Mouse (Mus musculus) CH12.LX (cell line): ENCODE results near the gene Prss35. TPM values are rescaled to one million over a fixed set of nuclear protein-coding genes. Genes with fewer than 3 reads are reported as not detected.

Experiments
- DNase-seq: peaks from one replicate; pipeline ENCODE4 v3.0.0-alpha.2; 2013; ENCODE audit errors: extremely low read depth
- H3K27ac ChIP-seq: 2 replicates; pipeline ENCODE4 v1.5.1; 2012; ENCODE audit warnings: low read depth, mild to moderate bottlenecking, control low read depth, moderate library complexity; ENCODE audit not compliant: insufficient read depth
- H3K27me3 ChIP-seq: replicated peaks from 2 replicates; pipeline ENCODE3; 2012; ENCODE audit warnings: inconsistent platforms
- H3K36me3 ChIP-seq, 2 experiments: replicated peaks in 1 of 2; 2 replicates each; pipeline versions ENCODE3 to v1.6.1; 2012; ENCODE audit warnings: inconsistent platforms in 1 of 2, low read length in 1 of 2, mild to moderate bottlenecking in 1 of 2, mixed read lengths in 1 of 2, moderate library complexity in 1 of 2; ENCODE audit not compliant: control insufficient read depth in 1 of 2, insufficient read depth in 1 of 2
- H3K4me1 ChIP-seq, 2 experiments: 2 replicates each; pipeline ENCODE4 v1.6.1; 2012; ENCODE audit warnings: inconsistent platforms in 1 of 2, moderate library complexity in 1 of 2; ENCODE audit not compliant: insufficient read depth in 2 of 2, control insufficient read depth in 1 of 2
- H3K4me2 ChIP-seq: 2 replicates; pipeline ENCODE4 v1.6.1; 2012; ENCODE audit warnings: low read depth, mild to moderate bottlenecking, control low read depth; ENCODE audit not compliant: poor library complexity, insufficient read depth, severe bottlenecking
- H3K4me3 ChIP-seq, 3 experiments: fragments of 150-350 bp in 1 of 3; sonication (generic) in 1 of 3; replicated peaks in 1 of 3; 2 replicates each; pipeline versions ENCODE3 to v1.5.1; 2011 to 2012; ENCODE audit warnings: low read depth in 2 of 3, low read length in 2 of 3, mild to moderate bottlenecking in 2 of 3, moderate library complexity in 2 of 3, control low read depth in 1 of 3, improper control_type of control experiment in 1 of 3, inconsistent platforms in 1 of 3, mixed read lengths in 1 of 3; ENCODE audit not compliant: poor library complexity in 1 of 3
- H3K79me2 ChIP-seq: replicated peaks from 2 replicates; pipeline ENCODE4 v1.6.1; 2012; ENCODE audit warnings: mild to moderate bottlenecking, moderate library complexity; ENCODE audit not compliant: control insufficient read depth, poor library complexity, insufficient read depth, severe bottlenecking; ENCODE audit errors: extremely low read depth
- H3K9ac ChIP-seq: 2 replicates; pipeline ENCODE4 v1.6.1; 2012; ENCODE audit warnings: low read depth, mild to moderate bottlenecking, control low read depth, moderate library complexity; ENCODE audit not compliant: insufficient read depth
- H3K9me3 ChIP-seq: replicated peaks from 2 replicates; pipeline ENCODE3; 2012; ENCODE audit warnings: low read length, inconsistent platforms, mixed read lengths
- CTCF ChIP-seq, 2 experiments: IDR thresholded peaks in 1 of 2; conservative IDR thresholded peaks in 1 of 2; 2 replicates each; pipeline ENCODE4 v1.5.1; 2011 to 2012; ENCODE audit warnings: low read depth in 2 of 2, low read length in 2 of 2, improper control_type of control experiment in 1 of 2, inconsistent platforms in 1 of 2, mild to moderate bottlenecking in 1 of 2, moderate library complexity in 1 of 2
- E2F4 ChIP-seq: IDR thresholded peaks from 2 replicates; pipeline ENCODE4 v1.6.1; 2011; ENCODE audit warnings: low read depth, low read length, improper control_type of control experiment; ENCODE audit not compliant: insufficient replicate concordance
- ELF1 ChIP-seq: IDR thresholded peaks from 2 replicates; pipeline ENCODE4 v1.6.1; 2014; ENCODE audit warnings: low read depth, mild to moderate bottlenecking, inconsistent platforms, low read length, improper control_type of control experiment
- EP300 ChIP-seq: IDR thresholded peaks from 2 replicates; pipeline ENCODE4 v1.6.1; 2011; ENCODE audit warnings: low read length, improper control_type of control experiment
- ETS1 ChIP-seq: conservative IDR thresholded peaks from 2 replicates; pipeline ENCODE4 v1.6.1; 2012; ENCODE audit warnings: low read depth, mild to moderate bottlenecking, inconsistent platforms, low read length, improper control_type of control experiment, moderate library complexity
- IRF4 ChIP-seq: IDR thresholded peaks from 2 replicates; pipeline ENCODE4 v1.6.1; 2014; ENCODE audit warnings: low read depth, mild to moderate bottlenecking, inconsistent platforms, low read length, improper control_type of control experiment
- JUN ChIP-seq: IDR thresholded peaks from 2 replicates; pipeline ENCODE4 v1.6.1; 2011; ENCODE audit warnings: low read depth, mild to moderate bottlenecking, low read length, improper control_type of control experiment, moderate library complexity; ENCODE audit not compliant: insufficient read depth
- KAT2A ChIP-seq: IDR thresholded peaks from 2 replicates; pipeline ENCODE4 v1.6.1; 2012; ENCODE audit warnings: low read length, improper control_type of control experiment, inconsistent platforms; ENCODE audit not compliant: insufficient replicate concordance
- MAX ChIP-seq: IDR thresholded peaks from 2 replicates; pipeline ENCODE4 v1.6.1; 2011; ENCODE audit warnings: low read length, improper control_type of control experiment
- MEF2A ChIP-seq: IDR thresholded peaks from 2 replicates; pipeline ENCODE4 v1.6.1; 2014; ENCODE audit warnings: low read depth, mild to moderate bottlenecking, inconsistent platforms, low read length, improper control_type of control experiment, borderline replicate concordance
- MXI1 ChIP-seq: IDR thresholded peaks from 2 replicates; pipeline ENCODE4 v1.6.1; 2011; ENCODE audit warnings: mild to moderate bottlenecking, low read depth, low read length, improper control_type of control experiment
- MYC ChIP-seq: IDR thresholded peaks from 2 replicates; pipeline ENCODE4 v1.6.1; 2011; ENCODE audit warnings: low read depth, mild to moderate bottlenecking, improper control_type of control experiment, low read length
- PAX5 ChIP-seq: IDR thresholded peaks from 2 replicates; pipeline ENCODE4 v1.6.1; 2012; ENCODE audit warnings: low read length, inconsistent platforms, mixed read lengths
- POLR2A ChIP-seq: IDR thresholded peaks from 2 replicates; pipeline ENCODE4 v1.6.1; 2011; ENCODE audit warnings: low read depth, mild to moderate bottlenecking, improper control_type of control experiment, low read length
- SIN3A ChIP-seq: IDR thresholded peaks from 2 replicates; pipeline ENCODE4 v1.6.1; 2012; ENCODE audit warnings: low read length, improper control_type of control experiment, inconsistent platforms
- TBP ChIP-seq: conservative IDR thresholded peaks from 2 replicates; pipeline ENCODE4 v1.6.1; 2011; ENCODE audit warnings: low read depth, low read length, improper control_type of control experiment
- UBTF ChIP-seq: IDR thresholded peaks from 2 replicates; pipeline ENCODE4 v1.6.1; 2012; ENCODE audit warnings: low read depth, mild to moderate bottlenecking, inconsistent platforms, low read length, improper control_type of control experiment, moderate library complexity
- USF2 ChIP-seq: conservative IDR thresholded peaks from 2 replicates; pipeline ENCODE4 v1.6.1; 2011; ENCODE audit warnings: low read depth, low read length, improper control_type of control experiment
- ZKSCAN1 ChIP-seq: IDR thresholded peaks from 2 replicates; pipeline ENCODE4 v1.6.1; 2012; ENCODE audit warnings: low read depth, inconsistent platforms, low read length, improper control_type of control experiment, borderline replicate concordance
- ZMIZ1 ChIP-seq: IDR thresholded peaks from 2 replicates; pipeline ENCODE4 v1.6.1; 2012; ENCODE audit warnings: low read depth, mild to moderate bottlenecking, inconsistent platforms, low read length, improper control_type of control experiment
- ZNF384 ChIP-seq: IDR thresholded peaks from 2 replicates; pipeline ENCODE4 v1.6.1; 2012; ENCODE audit warnings: low read depth, low read length, improper control_type of control experiment, inconsistent platforms
- dilution Hi-C: fragments of 300-500 bp; cut with MboI; formaldehyde crosslinking; loops from 2 replicates; pipeline ENCODE4 v1.14.3; 2020; ENCODE audit warnings: low sequenced_read_pairs; ENCODE audit not compliant: extremely low pct_unique_long_range_greater_than_20kb, extremely low pct_ligation_motif_present
- in situ Hi-C: fragments of 300-500 bp; cut with MboI; formaldehyde crosslinking; loops from 3 replicates; pipeline ENCODE4 v1.14.3; 2019; ENCODE audit warnings: low sequenced_read_pairs, low pct_ligation_motif_present, low pct_unique_long_range_greater_than_20kb, mixed read lengths
- polyA plus RNA-seq: library from polyadenylated mRNA; unstranded; fragments of >175 nt; gene quantifications from 2 replicates; pipeline ENCODE4 v1.2.1, GENCODE M21; 2012; ENCODE audit warnings: low read depth; ENCODE audit not compliant: insufficient read length
- total RNA-seq, 2 experiments: library from RNA; depleted of rRNA; stranded (reverse); fragments of 300-350 nt in 1 of 2; fragments of >200 nt in 1 of 2; gene quantifications; 2 replicates each; pipeline ENCODE4 v1.2.3; 2012 to 2014

The Prss35 gene
- total and polyA plus RNA-seq, 3 experiments: not detected

DNA sequence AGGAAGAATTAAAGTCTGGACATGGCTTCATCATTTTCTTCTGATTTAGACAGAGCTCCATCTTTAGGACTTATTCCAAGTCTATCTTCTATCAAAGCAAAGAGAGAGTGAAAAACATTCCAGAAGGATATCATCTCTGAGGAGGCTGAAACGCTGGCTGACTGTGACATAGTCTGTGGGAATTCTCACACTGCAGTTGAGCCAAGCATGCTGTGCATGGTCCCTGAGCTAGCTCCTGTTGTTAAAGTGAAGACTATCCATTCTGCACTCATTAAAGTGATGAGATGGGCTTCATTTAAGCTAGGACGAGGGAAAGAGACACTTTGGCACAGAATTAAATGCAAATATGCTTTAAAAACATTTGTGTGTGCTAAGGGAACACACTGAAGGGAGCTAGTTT lies 26.9 kb upstream of the Prss35 start:
- in situ Hi-C loops (no loop called here), dilution Hi-C loops (no loop called here)
- Histone ChIP-seq H3K27ac (no peak overlapping the region), H3K79me2 (no peaks in the 10 kb centered on the region), H3K36me3 (no peaks in the 10 kb centered on the region), H3K4me3 (no peak overlapping the region), H3K9ac (no peak overlapping the region), H3K9me3 (no peaks in the 10 kb centered on the region), H3K4me1 (peaks cover 0 to 3% of the 10 kb centered on the region in 2 experiments; a peak in 2 of 4 replicates), H3K27me3 (no peaks in the 10 kb centered on the region), H3K4me2 (no peak overlapping the region)
- TF ChIP-seq MAX: no peak
- TF ChIP-seq CTCF (conservative IDR thresholded peaks at IDR 0.05 in 1 of 2, IDR thresholded peaks at IDR 0.05 in 1 of 2; ENCODE audit: low read depth in 2 of 2, low read length in 2 of 2): no peak
- TF ChIP-seq USF2: no peak
- TF ChIP-seq EP300: no peak
- no peak for TF ChIP-seq ELF1
- no peak for TF ChIP-seq MYC
- TF ChIP-seq SIN3A: no peak
- no peak for TF ChIP-seq IRF4
- no peak for TF ChIP-seq ZNF384
- no peak for TF ChIP-seq ZKSCAN1
- TF ChIP-seq ZMIZ1: no peak
- TF ChIP-seq MEF2A: no peak
- no peak for TF ChIP-seq POLR2A
- TF ChIP-seq, all 38 proteins: peak for 0
- DNase-seq: no peak

DNA sequence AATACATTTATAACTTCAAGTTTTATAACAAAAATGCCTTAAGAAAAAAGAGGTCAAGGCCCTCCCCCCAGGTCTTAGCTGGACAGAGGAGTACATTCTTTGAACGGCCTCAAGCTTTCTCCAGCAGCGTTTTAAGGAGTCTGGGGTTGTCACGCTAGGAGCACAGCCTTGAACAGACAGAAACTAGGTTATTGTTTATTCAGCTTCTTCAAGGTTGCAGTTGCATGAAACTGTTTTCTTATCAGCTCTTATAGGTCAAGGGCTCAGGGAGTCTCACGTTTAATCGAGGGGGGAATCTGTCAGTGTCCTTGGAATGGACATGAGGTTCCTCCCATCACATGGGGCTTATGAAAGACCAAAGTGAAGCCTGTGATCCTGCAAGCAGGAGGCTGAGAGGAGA lies 26.3 kb upstream of the Prss35 start:
- no peak overlapping the region for H3K9ac ChIP-seq
- dilution Hi-C loops (no loop called here), in situ Hi-C loops (no loop called here)
- no peaks in the 10 kb centered on the region for H3K79me2 ChIP-seq
- H3K4me3 ChIP-seq: no peak overlapping the region
- TF ChIP-seq ETS1 (no peak), ZNF384 (no peak), KAT2A (no peak), MXI1 (no peak), UBTF (no peak), JUN (no peak), MAX (no peak), E2F4 (no peak), TBP (no peak), PAX5 (no peak), SIN3A (no peak), ZMIZ1 (no peak)
- H3K9me3 ChIP-seq: no peaks in the 10 kb centered on the region
- H3K4me2 ChIP-seq: no peak overlapping the region
- H3K4me1 ChIP-seq: peaks cover 0 to 3% of the 10 kb centered on the region in 2 experiments; a peak in 2 of 4 replicates
- H3K36me3 ChIP-seq: no peaks in the 10 kb centered on the region
- H3K27me3 ChIP-seq: no peaks in the 10 kb centered on the region
- no peak overlapping the region for H3K27ac ChIP-seq
- no peak for DNase-seq
